Mouse (Mus musculus) cerebellum, postnatal 14 days (tissue): ENCODE results near the gene Sh3bp5.
"Not testable (repeated sequence)": the region's sequence is repeated elsewhere in the genome, so short reads cannot be mapped to it uniquely, and the experiment has no call there.

Source experiments
- DNase-seq, 2 experiments: peaks; one replicate each; pipeline ENCODE4 v3.0.0; 2021; ENCODE audit warnings: mixed read lengths in 2 of 2

Gene Sh3bp5

GRCm38 (mm10) chr14:31435930-31436693 is at the start of gene Sh3bp5:
Gene Sh3bp5, minus strand, starts transcription at chr14:31436078.
- DNase-seq = peak; percentile 98 to 99

GRCm38 (mm10) chr14:31482417-31482816 is 46.5 kb upstream of the Sh3bp5 start:
- no peak for DNase-seq

- no peak for DNase-seq
These were observed 37.4 kb upstream of the Sh3bp5 start for GRCm38 (mm10) chr14:31473297-31473696.

GRCm38 (mm10) chr14:31472451-31473061 is 36.7 kb upstream of the Sh3bp5 start:
- peak; percentile 84 to 89 for DNase-seq

GRCm38 (mm10) chr14:31469711-31470110 is 33.8 kb upstream of the Sh3bp5 start:
- no peak for DNase-seq

- DNase-seq = peak; percentile 33 to 57
These were observed 28.3 kb upstream of the Sh3bp5 start for GRCm38 (mm10) chr14:31464176-31464575.

GRCm38 (mm10) chr14:31462886-31463285 is 27.0 kb upstream of the Sh3bp5 start:
- no peak for DNase-seq

- not testable (repeated sequence) for DNase-seq
These were observed 26.3 kb upstream of the Sh3bp5 start for GRCm38 (mm10) chr14:31462226-31462625.

- DNase-seq = no peak
These were observed 22.1 kb upstream of the Sh3bp5 start for GRCm38 (mm10) chr14:31458006-31458405.

- DNase-seq = peak in 1 of 2 experiments; percentile 26
These were observed 20.3 kb upstream of the Sh3bp5 start for GRCm38 (mm10) chr14:31456064-31456721.

GRCm38 (mm10) chr14:31454849-31455566 is 19.1 kb upstream of the Sh3bp5 start:
- DNase-seq = no peak

GRCm38 (mm10) chr14:31453946-31454345 is 18.1 kb upstream of the Sh3bp5 start:
- not testable (repeated sequence) for DNase-seq

GRCm38 (mm10) chr14:31448994-31449393 is 13.1 kb upstream of the Sh3bp5 start:
- DNase-seq = no peak

- no peak for DNase-seq
These were observed 7.7 kb upstream of the Sh3bp5 start for GRCm38 (mm10) chr14:31443616-31444015.

- DNase-seq = no peak
These were observed 4.8 kb upstream of the Sh3bp5 start for GRCm38 (mm10) chr14:31440725-31441124.

- DNase-seq = peak in 1 of 2 experiments; percentile 34
These were observed 4.4 kb upstream of the Sh3bp5 start for GRCm38 (mm10) chr14:31440230-31440629.

- no peak for DNase-seq
These were observed 3.4 kb upstream of the Sh3bp5 start for GRCm38 (mm10) chr14:31439279-31439678.

- DNase-seq = peak; percentile 72 to 80
These were observed 2.1 kb upstream of the Sh3bp5 start for GRCm38 (mm10) chr14:31437826-31438529.

GRCm38 (mm10) chr14:31435018-31435915 is 611 bp downstream of the Sh3bp5 start:
- peak; percentile 69 to 74 for DNase-seq

GRCm38 (mm10) chr14:31434426-31434825 is 1.5 kb downstream of the Sh3bp5 start:
- peak in 1 of 2 experiments; percentile 13 for DNase-seq

- peak in 1 of 2 experiments; percentile 27 for DNase-seq
These were observed 2.0 kb downstream of the Sh3bp5 start for GRCm38 (mm10) chr14:31433851-31434360.
